Mouse (Mus musculus) CH12.LX (cell line): ENCODE measurements at regions not wholly inside any gene's neighbourhood (a gene's known extent, or its start where the extent isn't known, plus 50 kb on each side); places are given as distances from the start of the nearest gene placed in this dataset.

Experiments
- CHD2 ChIP-seq: IDR thresholded peaks from 2 replicates; pipeline ENCODE4 v1.6.1; 2011; ENCODE audit warnings: low read length, improper control_type of control experiment
- CTCF ChIP-seq, 2 experiments: IDR thresholded peaks in 1 of 2; conservative IDR thresholded peaks in 1 of 2; 2 replicates each; pipeline ENCODE4 v1.5.1; 2011 to 2012; ENCODE audit warnings: low read depth in 2 of 2, low read length in 2 of 2, improper control_type of control experiment in 1 of 2, inconsistent platforms in 1 of 2, mild to moderate bottlenecking in 1 of 2, moderate library complexity in 1 of 2
- E2F4 ChIP-seq: IDR thresholded peaks from 2 replicates; pipeline ENCODE4 v1.6.1; 2011; ENCODE audit warnings: low read depth, low read length, improper control_type of control experiment; ENCODE audit not compliant: insufficient replicate concordance
- ELF1 ChIP-seq: IDR thresholded peaks from 2 replicates; pipeline ENCODE4 v1.6.1; 2014; ENCODE audit warnings: low read depth, mild to moderate bottlenecking, inconsistent platforms, low read length, improper control_type of control experiment
- EP300 ChIP-seq: IDR thresholded peaks from 2 replicates; pipeline ENCODE4 v1.6.1; 2011; ENCODE audit warnings: low read length, improper control_type of control experiment
- MAX ChIP-seq: IDR thresholded peaks from 2 replicates; pipeline ENCODE4 v1.6.1; 2011; ENCODE audit warnings: low read length, improper control_type of control experiment
- MAZ ChIP-seq: IDR thresholded peaks from 2 replicates; pipeline ENCODE4 v1.6.1; 2012; ENCODE audit warnings: low read depth, mild to moderate bottlenecking, inconsistent platforms, low read length, improper control_type of control experiment, moderate library complexity
- MYC ChIP-seq: IDR thresholded peaks from 2 replicates; pipeline ENCODE4 v1.6.1; 2011; ENCODE audit warnings: low read depth, mild to moderate bottlenecking, improper control_type of control experiment, low read length
- NELFE ChIP-seq: IDR thresholded peaks from 2 replicates; pipeline ENCODE4 v1.6.1; 2011; ENCODE audit warnings: low read depth, low read length, improper control_type of control experiment
- PAX5 ChIP-seq: IDR thresholded peaks from 2 replicates; pipeline ENCODE4 v1.6.1; 2012; ENCODE audit warnings: low read length, inconsistent platforms, mixed read lengths
- POLR2A ChIP-seq: IDR thresholded peaks from 2 replicates; pipeline ENCODE4 v1.6.1; 2011; ENCODE audit warnings: low read depth, mild to moderate bottlenecking, improper control_type of control experiment, low read length
- POLR2AphosphoS2 ChIP-seq: IDR thresholded peaks from 2 replicates; pipeline ENCODE4 v1.6.1; 2011; ENCODE audit warnings: low read depth, low read length, improper control_type of control experiment
- TCF12 ChIP-seq: IDR thresholded peaks from 2 replicates; pipeline ENCODE4 v1.6.1; 2014; ENCODE audit warnings: low read depth, mild to moderate bottlenecking, inconsistent platforms, low read length, improper control_type of control experiment

DNA sequence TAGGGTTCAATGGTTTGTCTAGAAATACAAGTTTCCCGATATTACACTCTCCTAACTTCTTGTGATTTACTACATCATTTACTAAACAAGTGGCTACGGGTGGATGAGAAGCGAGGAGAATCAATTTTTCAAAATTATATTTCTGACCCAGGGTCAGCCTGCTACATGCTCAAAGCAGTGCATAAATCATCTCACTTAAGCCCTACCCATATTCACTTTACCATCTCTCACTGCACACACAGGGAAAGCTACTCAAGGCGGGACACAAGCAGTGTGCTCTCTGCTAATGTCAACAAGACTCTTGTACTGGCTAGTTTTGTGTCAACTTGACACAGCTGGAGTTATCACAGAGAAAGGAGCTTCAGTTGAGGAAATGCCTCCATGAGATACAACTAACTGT, 62.6 kb upstream of the Pcgf5 start:
- TF ChIP-seq CTCF (conservative IDR thresholded peaks at IDR 0.05 in 1 of 2, IDR thresholded peaks at IDR 0.05 in 1 of 2; ENCODE audit: low read depth in 2 of 2, low read length in 2 of 2) (no peak), E2F4 (no peak), MYC (no peak), POLR2AphosphoS2 (no peak), NELFE (no peak), MAZ (no peak), POLR2A (no peak), MAX (no peak), PAX5 (no peak), TCF12 (no peak), EP300 (no peak), ELF1 (no peak), CHD2 (no peak)
